Mouse (Mus musculus): Measurements from ENCODE around the gene Aldh1a2. TPM values are rescaled to one million over a fixed set of nuclear protein-coding genes. Genes with fewer than 3 reads are reported as not detected.

Aldh1a2 gene
- polyA plus RNA-seq, 1 experiment from 2014 or later = 75.6 TPM

DNA sequence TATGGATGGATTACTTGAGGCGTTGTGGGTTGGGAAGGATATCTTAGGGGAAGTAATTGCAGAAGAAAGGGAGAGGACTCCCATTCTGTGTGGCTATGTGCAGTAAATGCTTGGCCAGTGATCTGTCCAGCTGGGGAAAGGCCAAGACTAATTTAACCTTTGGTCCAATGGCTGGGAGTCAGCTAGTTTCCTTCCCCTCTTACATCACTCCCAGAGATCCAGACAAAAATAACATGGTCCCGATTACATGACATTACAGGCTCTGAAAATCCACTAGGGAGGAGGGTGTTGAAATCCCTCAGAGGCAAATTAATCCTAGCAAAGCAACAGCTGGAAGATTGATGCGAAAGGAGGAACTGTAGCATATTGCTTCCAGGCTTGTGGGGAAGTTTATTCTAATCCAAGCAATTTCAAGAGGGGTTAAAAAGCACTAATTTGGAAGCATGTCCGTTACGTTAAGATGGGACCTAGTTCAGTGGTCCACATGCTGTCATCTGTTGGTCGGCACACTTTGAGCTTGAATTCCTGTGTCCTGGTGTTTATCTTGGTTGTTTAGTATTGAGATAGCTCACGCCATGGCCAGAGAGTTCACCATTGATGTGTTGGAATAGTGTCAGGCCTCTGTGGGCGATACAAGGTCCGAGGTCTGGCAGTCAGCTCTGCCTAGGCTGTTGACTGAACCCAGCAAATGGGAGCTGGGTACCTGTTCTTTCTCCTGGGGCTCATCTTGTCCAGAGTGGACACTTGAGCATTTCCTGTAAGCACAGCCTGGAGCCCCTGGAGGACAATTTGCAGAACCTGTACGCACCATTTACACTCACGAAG, 101.7 kb downstream of the Aldh1a2 start:
- Histone ChIP-seq H3K4me1 (replicated peaks) (peaks cover 7% of the 10 kb centered on the region), H3K4me2 (replicated peaks) (no peak overlapping the region), H3K27ac (peak overlapping the region; percentile 68), H3K9me3 (no peaks in the 10 kb centered on the region), H3K4me3 (replicated peaks) (no peak overlapping the region), H3K9ac (no peak overlapping the region), H3K27me3 (replicated peaks) (no peaks in the 10 kb centered on the region), H3K36me3 (no peaks in the 10 kb centered on the region)
- WGBS = 60% methylated on average over 11 of the region's 11 CpGs
- ATAC-seq = no peak

DNA sequence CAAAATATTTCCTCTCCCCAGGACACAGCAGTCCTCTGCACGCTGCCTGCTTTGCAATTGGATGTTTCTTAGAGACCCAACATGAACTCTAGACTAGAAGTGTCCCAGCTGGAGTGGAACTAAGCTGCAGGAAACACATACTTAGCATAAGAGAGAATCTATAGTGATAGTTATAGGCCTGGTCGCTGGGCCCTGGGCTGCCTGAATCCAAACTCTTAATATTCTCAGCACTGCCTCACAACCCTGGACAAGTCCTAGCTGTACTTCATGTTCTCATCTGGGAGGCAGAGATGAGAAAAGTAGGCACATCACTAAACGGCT, 102.3 kb downstream of the Aldh1a2 start:
- no peak overlapping the region for H3K9ac ChIP-seq
- ATAC-seq = no peak
- WGBS = 47% methylated on average over 3 of the region's 3 CpGs

DNA sequence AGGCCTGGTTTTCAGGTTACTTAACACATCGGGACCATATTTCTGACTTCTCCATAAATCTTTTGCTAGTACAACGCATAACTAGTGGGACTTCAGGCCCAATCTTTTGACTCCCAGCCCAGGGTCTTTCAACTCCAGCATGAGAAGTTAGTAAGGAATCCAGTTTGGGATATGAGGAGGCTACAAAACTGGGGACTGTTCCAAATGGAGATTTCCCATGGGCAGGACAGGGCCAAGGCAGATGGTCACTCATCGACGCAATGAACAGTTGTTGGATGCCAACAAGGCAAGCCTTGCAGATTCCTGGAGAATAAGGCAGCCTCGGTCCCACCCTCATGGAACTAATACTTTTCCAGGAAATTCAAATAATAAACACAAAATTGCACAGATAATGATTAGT, 104.2 kb downstream of the Aldh1a2 start:
- Histone ChIP-seq H3K9me3 (no peaks in the 10 kb centered on the region), H3K4me2 (replicated peaks) (no peak overlapping the region), H3K27me3 (replicated peaks) (no peaks in the 10 kb centered on the region), H3K4me1 (replicated peaks) (peaks cover 7% of the 10 kb centered on the region), H3K9ac (no peak overlapping the region), H3K36me3 (no peaks in the 10 kb centered on the region), H3K27ac (no peak overlapping the region), H3K4me3 (replicated peaks) (no peak overlapping the region)
- 91% methylated on average over 5 of the region's 5 CpGs for WGBS
- ATAC-seq = no peak

More for the DNA sequence above, 102.3 kb downstream of the Aldh1a2 start:
- Histone ChIP-seq H3K27ac (peak overlapping the region; percentile 68), H3K27me3 (replicated peaks) (no peaks in the 10 kb centered on the region), H3K9me3 (no peaks in the 10 kb centered on the region), H3K4me2 (replicated peaks) (no peak overlapping the region), H3K4me3 (replicated peaks) (no peak overlapping the region), H3K36me3 (no peaks in the 10 kb centered on the region), H3K4me1 (replicated peaks) (peaks cover 7% of the 10 kb centered on the region)

DNA sequence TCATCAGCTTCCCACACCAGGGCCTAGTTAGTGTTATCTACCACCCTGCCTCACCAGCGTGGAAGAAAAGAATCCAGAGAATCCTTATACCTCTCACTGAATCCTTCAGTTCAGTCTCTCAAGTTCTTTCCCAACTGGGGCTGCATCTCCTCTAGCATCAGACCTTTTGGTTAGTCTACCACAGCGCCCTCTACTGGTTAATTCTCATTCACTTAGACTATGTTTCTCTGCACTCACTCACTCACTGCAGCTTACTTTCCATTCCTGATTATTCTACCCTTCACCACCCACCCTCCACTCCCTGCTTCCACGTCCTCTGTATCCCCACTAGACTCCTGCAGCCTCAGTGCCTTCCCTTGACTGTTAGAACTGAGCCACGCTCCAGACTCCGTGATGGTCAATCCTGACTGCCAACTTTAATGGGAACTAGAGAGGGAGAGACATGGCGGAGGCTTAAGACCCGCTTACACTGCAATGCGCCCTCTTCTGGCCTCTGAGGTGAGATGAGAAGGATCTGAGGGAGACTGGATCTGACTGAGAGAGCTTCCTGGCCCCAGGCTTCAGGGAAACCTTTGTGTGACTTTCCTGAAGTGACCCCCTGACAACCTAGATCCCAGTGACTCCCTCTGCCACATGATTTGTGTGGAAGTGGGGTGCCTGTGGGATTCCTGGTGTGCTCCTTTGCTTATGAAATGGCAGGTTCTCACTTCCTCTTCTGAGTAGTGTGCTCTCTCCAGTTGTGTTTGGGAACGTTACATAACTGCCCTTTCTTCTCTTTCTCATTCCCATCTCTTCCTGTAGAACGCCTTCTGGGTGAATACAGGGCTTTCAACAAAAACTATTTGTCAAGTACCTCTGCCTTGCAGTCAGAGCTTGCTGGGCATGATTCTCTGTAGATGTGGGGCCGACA, 104.9 kb downstream of the Aldh1a2 start:
- no peak overlapping the region for H3K4me3 ChIP-seq (replicated peaks)
- H3K4me2 ChIP-seq (replicated peaks) = no peak overlapping the region
- 72% methylated on average over 11 of the region's 11 CpGs for WGBS
- ATAC-seq = no peak
- H3K27ac ChIP-seq = no peak overlapping the region
- H3K27me3 ChIP-seq (replicated peaks) = no peaks in the 10 kb centered on the region
- no peak overlapping the region for H3K9ac ChIP-seq
- H3K36me3 ChIP-seq = no peaks in the 10 kb centered on the region
- no peaks in the 10 kb centered on the region for H3K9me3 ChIP-seq
- peaks cover 7% of the 10 kb centered on the region for H3K4me1 ChIP-seq (replicated peaks)

DNA sequence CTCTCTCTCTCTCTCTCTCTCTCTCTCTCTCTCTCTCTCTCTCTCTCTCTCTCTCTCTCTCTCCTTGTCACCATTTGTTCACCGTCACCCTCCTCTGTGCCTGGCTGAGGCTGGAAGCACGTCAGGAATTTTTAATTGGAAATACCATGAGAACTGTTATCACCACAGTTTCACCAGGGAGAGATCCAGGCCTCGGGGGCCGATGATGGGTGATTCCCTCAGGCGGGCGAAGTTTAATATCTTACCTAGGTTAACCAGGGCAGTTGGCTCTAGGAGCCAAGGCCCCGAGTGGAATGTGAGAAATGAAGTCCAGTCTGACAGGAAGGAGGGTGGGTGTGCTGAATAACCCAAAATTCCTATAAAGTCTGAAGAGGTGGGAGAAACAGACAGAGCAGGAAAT, 105.8 kb downstream of the Aldh1a2 start:
- Histone ChIP-seq H3K4me2 (replicated peaks) (no peak overlapping the region), H3K4me1 (replicated peaks) (peaks cover 7% of the 10 kb centered on the region), H3K27me3 (replicated peaks) (no peaks in the 10 kb centered on the region), H3K9ac (no peak overlapping the region), H3K4me3 (replicated peaks) (no peak overlapping the region), H3K27ac (no peak overlapping the region), H3K9me3 (no peaks in the 10 kb centered on the region), H3K36me3 (no peaks in the 10 kb centered on the region)
- 45% methylated on average over 7 of the region's 7 CpGs for WGBS
- ATAC-seq = no peak

DNA sequence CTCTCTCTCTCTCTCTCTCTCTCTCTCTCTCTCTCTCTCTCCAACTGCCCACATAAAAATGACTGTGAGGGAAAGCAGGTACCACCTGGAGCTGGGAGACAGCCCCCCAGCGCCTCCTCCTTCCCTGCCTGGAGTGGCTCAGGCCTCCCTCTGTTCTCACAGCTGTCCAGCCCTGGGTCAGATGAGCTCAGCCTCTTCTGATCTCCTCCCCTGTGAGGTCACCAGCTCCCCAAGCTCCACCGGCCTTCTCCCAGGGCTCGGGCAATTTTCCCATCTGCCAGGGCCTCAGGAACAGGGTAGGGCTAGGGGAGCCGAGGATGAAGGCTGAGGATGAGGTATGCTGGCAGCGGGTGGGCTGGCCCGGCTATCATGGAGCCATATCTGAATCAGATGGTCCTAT, 106.3 kb downstream of the Aldh1a2 start:
- Histone ChIP-seq H3K36me3 (no peaks in the 10 kb centered on the region), H3K9ac (no peak overlapping the region), H3K4me1 (replicated peaks) (peaks cover 7% of the 10 kb centered on the region), H3K27me3 (replicated peaks) (no peaks in the 10 kb centered on the region), H3K4me2 (replicated peaks) (no peak overlapping the region), H3K27ac (no peak overlapping the region), H3K9me3 (no peaks in the 10 kb centered on the region), H3K4me3 (replicated peaks) (no peak overlapping the region)
- no peak for ATAC-seq
- 55% methylated on average over 6 of the region's 6 CpGs for whole genome bisulfite sequencing

DNA sequence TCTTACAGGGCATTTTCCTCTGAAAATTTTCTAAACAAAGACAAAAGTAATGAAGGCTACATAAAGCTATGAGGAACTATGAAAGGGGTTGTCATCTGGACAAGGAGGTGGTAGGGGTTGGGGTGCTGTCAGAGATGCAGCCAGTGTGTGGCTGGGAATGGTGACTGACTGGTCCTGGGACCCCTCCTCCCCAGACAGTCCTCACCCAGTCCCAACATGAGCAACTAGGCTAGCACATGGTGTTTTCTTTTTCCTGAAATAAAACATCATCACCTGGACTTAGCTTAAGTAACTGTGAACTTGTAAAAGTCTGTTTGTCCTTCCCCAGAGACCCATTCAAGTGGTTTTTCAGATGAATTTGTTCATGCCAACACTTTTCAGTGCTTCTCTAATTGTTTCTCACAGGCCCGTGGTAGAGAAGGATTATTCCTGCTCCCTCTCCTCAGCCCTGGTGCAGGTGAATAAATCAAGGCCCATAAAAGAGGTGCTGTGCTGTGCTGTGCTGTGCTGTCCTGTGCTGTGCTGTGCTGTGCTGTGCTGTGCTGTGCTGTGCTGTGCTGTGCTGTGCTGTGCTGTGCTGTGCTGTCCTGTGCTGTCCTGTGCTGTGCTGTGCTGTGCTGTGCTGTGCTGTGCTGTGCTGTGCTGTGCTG, 107.8 kb downstream of the Aldh1a2 start:
- no peaks in the 10 kb centered on the region for H3K9me3 ChIP-seq
- H3K4me3 ChIP-seq (replicated peaks) = no peak overlapping the region
- no peak overlapping the region for H3K9ac ChIP-seq
- no peak overlapping the region for H3K27ac ChIP-seq
- no peaks in the 10 kb centered on the region for H3K27me3 ChIP-seq (replicated peaks)
- 64% methylated on average over 1 of the region's 1 CpGs for WGBS
- H3K36me3 ChIP-seq = no peaks in the 10 kb centered on the region
- H3K4me1 ChIP-seq (replicated peaks) = peaks cover 3% of the 10 kb centered on the region; the same call in 1 of the 2 replicates
- ATAC-seq = no peak
- H3K4me2 ChIP-seq (replicated peaks) = no peak overlapping the region

DNA sequence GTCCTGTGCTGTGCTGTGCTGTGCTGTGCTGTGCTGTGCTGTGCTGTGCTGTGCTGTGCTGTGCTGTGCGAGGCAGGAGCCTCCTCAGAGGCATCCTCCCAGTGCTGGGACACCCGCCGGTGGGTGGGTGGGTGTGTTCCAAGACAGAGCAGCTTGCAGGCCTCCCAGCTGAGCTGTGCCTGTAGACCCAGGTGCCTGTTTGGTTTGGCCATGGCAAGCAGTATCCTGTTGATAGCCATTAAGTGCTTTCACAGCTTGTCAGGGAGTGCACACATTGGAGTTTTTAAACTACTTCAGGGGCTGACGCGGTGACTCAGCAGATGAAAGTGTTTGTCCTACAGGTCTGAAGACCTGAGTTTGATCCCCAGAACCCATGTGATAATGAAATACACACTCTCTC, 108.5 kb downstream of the Aldh1a2 start:
- no peaks in the 10 kb centered on the region for H3K27me3 ChIP-seq (replicated peaks)
- no peak overlapping the region for H3K9ac ChIP-seq
- H3K4me1 ChIP-seq (replicated peaks) = 0 out of 2 replicates have a peak, but pooled peaks cover 3% of the 10 kb centered on the region
- no peak overlapping the region for H3K4me2 ChIP-seq (replicated peaks)
- no peak overlapping the region for H3K27ac ChIP-seq
- ATAC-seq = no peak
- H3K36me3 ChIP-seq = no peaks in the 10 kb centered on the region
- H3K4me3 ChIP-seq (replicated peaks) = no peak overlapping the region
- H3K9me3 ChIP-seq = no peaks in the 10 kb centered on the region
- WGBS = 60% methylated on average over 5 of the region's 5 CpGs

DNA sequence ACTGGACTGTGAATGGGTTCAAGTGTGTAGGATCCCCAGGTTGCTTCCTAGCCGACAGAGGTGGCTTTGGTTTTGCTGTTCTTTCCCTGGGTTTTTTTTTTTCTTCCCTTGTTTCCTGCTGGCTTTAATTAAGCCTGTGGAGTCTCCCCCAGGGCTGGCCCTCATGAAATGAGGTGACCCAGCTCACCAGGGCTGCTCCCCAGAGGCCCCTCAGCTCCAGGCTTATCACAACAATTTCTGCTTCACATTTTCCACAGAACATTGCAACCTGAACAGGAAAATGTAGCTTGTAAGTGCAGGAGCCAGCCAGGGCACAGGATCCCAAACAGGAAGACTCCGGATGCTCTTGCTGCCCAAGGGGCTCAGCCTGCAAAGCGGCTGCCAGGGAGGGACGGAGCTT, 110.7 kb downstream of the Aldh1a2 start:
- H3K4me1 ChIP-seq (replicated peaks) = 0 out of 2 replicates have a peak, but pooled peaks cover 3% of the 10 kb centered on the region
- 86% methylated on average over 4 of the region's 4 CpGs for WGBS
- no peak overlapping the region for H3K9ac ChIP-seq
- no peak overlapping the region for H3K4me3 ChIP-seq (replicated peaks)
- no peaks in the 10 kb centered on the region for H3K27me3 ChIP-seq (replicated peaks)
- no peak overlapping the region for H3K4me2 ChIP-seq (replicated peaks)
- H3K36me3 ChIP-seq = no peaks in the 10 kb centered on the region
- no peak overlapping the region for H3K27ac ChIP-seq
- no peak for ATAC-seq
- no peaks in the 10 kb centered on the region for H3K9me3 ChIP-seq

DNA sequence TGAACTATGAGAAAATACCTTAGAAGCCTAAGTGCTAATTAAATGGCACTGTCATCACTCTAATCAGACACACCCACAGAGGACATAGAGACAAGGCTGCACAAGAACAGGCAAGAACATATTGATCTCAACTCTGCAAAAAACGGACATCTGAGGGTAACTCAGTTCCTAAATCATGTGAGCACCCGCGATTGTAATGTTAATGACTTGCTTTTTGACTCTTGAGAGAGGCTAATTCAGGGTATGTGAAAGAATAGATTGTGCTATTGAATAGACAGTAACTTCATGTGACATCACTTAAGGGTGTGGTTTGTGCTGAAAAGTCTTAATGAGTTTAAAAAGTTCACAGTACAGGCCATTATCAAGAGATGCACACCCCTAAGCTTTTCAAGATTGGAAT, 116.1 kb downstream of the Aldh1a2 start:
- no peak overlapping the region for H3K4me2 ChIP-seq (replicated peaks)
- no peak overlapping the region for H3K9ac ChIP-seq
- WGBS = 69% methylated on average over 3 of the region's 3 CpGs
- H3K36me3 ChIP-seq = no peaks in the 10 kb centered on the region
- H3K4me1 ChIP-seq (replicated peaks) = no peaks in the 10 kb centered on the region
- H3K27ac ChIP-seq = no peak overlapping the region
- no peak overlapping the region for H3K4me3 ChIP-seq (replicated peaks)
- no peaks in the 10 kb centered on the region for H3K9me3 ChIP-seq
- ATAC-seq = no peak
- no peaks in the 10 kb centered on the region for H3K27me3 ChIP-seq (replicated peaks)

DNA sequence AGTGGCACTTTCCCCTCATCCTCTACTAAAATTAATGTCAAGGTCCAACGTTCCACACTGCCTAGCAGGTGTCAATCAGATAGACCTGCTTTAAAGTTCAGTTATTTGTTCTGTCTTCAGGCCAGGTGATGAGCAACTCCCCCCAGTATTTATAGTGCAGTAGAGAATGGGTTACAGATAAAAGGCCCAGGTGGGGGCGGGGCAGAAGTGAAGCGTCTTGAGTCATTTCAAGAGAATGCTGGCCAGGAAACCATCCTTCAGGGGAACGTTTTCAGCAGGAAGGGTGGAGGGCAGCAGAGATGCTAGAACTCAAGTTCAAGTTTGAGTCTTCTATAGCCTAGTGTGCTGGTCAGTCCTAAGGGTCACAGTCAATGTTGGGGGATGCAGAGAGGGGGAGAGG, 121.1 kb downstream of the Aldh1a2 start:
- H3K4me1 ChIP-seq (replicated peaks) = no peaks in the 10 kb centered on the region
- no peak for ATAC-seq
- no peaks in the 10 kb centered on the region for H3K36me3 ChIP-seq
- WGBS = 42% methylated on average over 4 of the region's 4 CpGs
- no peak overlapping the region for H3K4me3 ChIP-seq (replicated peaks)
- no peaks in the 10 kb centered on the region for H3K9me3 ChIP-seq
- H3K9ac ChIP-seq = no peak overlapping the region
- H3K4me2 ChIP-seq (replicated peaks) = no peak overlapping the region
- H3K27ac ChIP-seq = no peak overlapping the region
- no peaks in the 10 kb centered on the region for H3K27me3 ChIP-seq (replicated peaks)

DNA sequence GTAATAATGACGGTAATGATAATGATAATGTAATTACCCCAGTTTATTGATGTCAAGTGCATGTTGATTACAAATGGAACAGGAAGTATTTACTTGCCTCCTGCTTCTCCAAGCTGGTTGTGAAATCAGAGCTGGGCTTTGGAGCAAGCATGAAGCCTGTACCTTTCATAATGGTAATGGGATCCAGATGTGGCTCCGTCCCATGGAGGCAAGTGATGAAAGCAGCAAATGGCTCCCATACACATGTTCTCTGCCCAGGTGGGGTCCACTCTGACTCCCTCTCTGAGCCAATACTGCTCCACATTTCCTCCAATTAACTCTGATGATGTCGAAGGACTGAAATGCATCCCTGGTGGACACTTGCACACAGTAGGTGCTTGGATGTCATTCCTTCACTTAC, 121.8 kb downstream of the Aldh1a2 start:
- Histone ChIP-seq H3K9me3 (no peaks in the 10 kb centered on the region), H3K36me3 (no peaks in the 10 kb centered on the region), H3K27me3 (replicated peaks) (no peaks in the 10 kb centered on the region), H3K4me1 (replicated peaks) (no peaks in the 10 kb centered on the region), H3K27ac (no peak overlapping the region), H3K9ac (no peak overlapping the region), H3K4me3 (replicated peaks) (no peak overlapping the region), H3K4me2 (replicated peaks) (no peak overlapping the region)
- 85% methylated on average over 3 of the region's 3 CpGs for WGBS
- ATAC-seq = no peak

All from intestine, embryonic 15.5 days (tissue).